ENCODE assay signal across 10 mouse cellular contexts in the genomic region with DNA sequence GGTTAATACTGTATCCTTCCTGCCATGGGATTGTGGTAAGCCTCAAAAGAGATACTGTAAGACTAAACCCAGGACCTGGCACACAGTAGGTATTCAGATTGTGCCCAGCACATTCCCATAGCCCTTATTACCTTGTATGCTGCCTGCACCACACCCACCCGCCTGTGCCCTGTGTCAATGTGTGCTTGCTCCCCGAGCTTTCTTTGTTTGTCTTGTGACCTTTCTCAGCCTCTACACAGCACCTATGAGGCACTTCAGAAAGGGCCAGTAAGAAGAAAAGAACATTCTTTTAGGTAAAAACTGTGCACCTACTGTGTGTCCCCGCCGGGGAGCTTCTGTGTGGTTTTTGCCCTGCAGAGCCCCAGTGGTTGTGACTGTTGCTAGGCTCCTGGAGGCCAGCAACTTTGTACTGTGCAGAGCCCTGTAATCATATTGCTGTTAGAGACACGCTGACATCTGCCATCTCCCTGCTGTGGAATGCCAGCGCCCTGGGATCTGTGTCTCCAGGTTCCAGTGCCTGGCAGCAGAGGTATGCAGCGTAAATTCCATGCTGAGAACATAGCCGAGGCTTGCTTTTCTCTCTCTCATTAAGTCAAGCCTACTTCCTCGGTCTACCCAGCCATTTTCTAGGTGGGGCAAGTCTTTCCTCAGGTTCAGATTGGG. TPM values are rescaled to one million over a fixed set of nuclear protein-coding genes. Genes with fewer than 3 reads are reported as not detected.
DNase-seq lines count a peak whose midpoint lies in the region; ATAC-seq and TF ChIP-seq lines count a peak whose summit lies in the region.
"Had no signal": no experiment of that assay in that cellular context is flagged by ENCODE, and none has a peak within 500 bp of the region (broad histone marks: within the 10 kb centered on the region; RNA-seq: fewer than 3 reads in every experiment).

No protein-coding gene starts in this region.

- H3K9me3 ChIP-seq in heart, embryonic 13.5 days, result no peaks in the 10 kb centered on the region
- no peaks in the 10 kb centered on the region for H3K9me3 ChIP-seq in lung, postnatal 0 days (ENCODE audit: low read length)
- H3K9me3 ChIP-seq: midbrain, embryonic 12.5 days had no signal

- no peaks in the 10 kb centered on the region for H3K27me3 ChIP-seq in heart, embryonic 13.5 days (replicated peaks)
- H3K27me3 ChIP-seq in lung, postnatal 0 days (replicated peaks; ENCODE audit: insufficient read depth, low read length), result no peaks in the 10 kb centered on the region
- no peaks in the 10 kb centered on the region for H3K27me3 ChIP-seq in thymus, adult 2 months (ENCODE audit: control insufficient read depth, insufficient read depth, low read length)
- H3K27me3 ChIP-seq: midbrain, embryonic 12.5 days had no signal

- WGBS in heart, embryonic 13.5 days, result 31% methylated on average over 9 of the region's 9 CpGs
- 16% methylated on average over 9 of the region's 9 CpGs for WGBS in lung, postnatal 0 days
- 87% methylated on average over 9 of the region's 9 CpGs for WGBS in thymus, adult 2 months

- peaks cover 14% of the 10 kb centered on the region for H3K36me3 ChIP-seq in heart, embryonic 13.5 days
- H3K36me3 ChIP-seq in lung, postnatal 0 days (ENCODE audit: insufficient read depth, low read length), result no peaks in the 10 kb centered on the region
- no peaks in the 10 kb centered on the region for H3K36me3 ChIP-seq in thymus, adult 2 months (ENCODE audit: control insufficient read depth, insufficient read depth, low read length)

- DNase-seq in heart, postnatal 25 days (ENCODE audit: low spot score), result no peak
- peak; percentile 49 for DNase-seq in ZHBTc4 (ENCODE audit: low read depth, low spot score)
- DNase-seq in kidney, adult 9 months, result peak; percentile 38
- peak; percentile 76 for DNase-seq in lung, postnatal 0 days (ENCODE audit: low spot score)
- DNase-seq in thymus, adult 18-20 months, result no peak
- no peak for DNase-seq in thymus, adult 2 months
- DNase-seq: cerebellum, adult 18-20 months had no signal

- H3K9ac ChIP-seq in heart, embryonic 13.5 days, result peak overlapping the region; percentile 42
- no peak overlapping the region for H3K9ac ChIP-seq in lung, postnatal 0 days (replicated peaks; ENCODE audit: low read depth)
- H3K9ac ChIP-seq: midbrain, embryonic 12.5 days had no signal

- H3K4me3 ChIP-seq in heart, embryonic 13.5 days, result no peak overlapping the region
- H3K4me3 ChIP-seq in lung, postnatal 0 days (ENCODE audit: low read depth, low read length), result no peak overlapping the region
- H3K4me3 ChIP-seq in thymus, adult 2 months (ENCODE audit: control insufficient read depth, insufficient read depth, low read length), result no peak overlapping the region
- H3K4me3 ChIP-seq: midbrain, embryonic 12.5 days had no signal

- intact Hi-C loops in heart, postnatal 25 days (cut with DNase I), result no loop called here

- no peak for ATAC-seq in heart, embryonic 13.5 days (ENCODE audit: extremely low read depth, insufficient number of reproducible peaks, low FRiP score, low TSS enrichment)
- ATAC-seq in lung, postnatal 0 days, result peak; percentile 77
- no peak for ATAC-seq in erythroid progenitor cell, adult 5-6 weeks (replicated peaks; ENCODE audit: low FRiP score, poor library complexity, severe bottlenecking)

- H3K4me2 ChIP-seq in heart, embryonic 13.5 days, result peak overlapping the region; percentile 10
- 0 out of 2 replicates have a peak overlapping the region, but pooled peaks have one; percentile 17 for H3K4me2 ChIP-seq in lung, postnatal 0 days (replicated peaks; ENCODE audit: low read depth, low read length)
- H3K4me2 ChIP-seq: midbrain, embryonic 12.5 days had no signal

- TF ChIP-seq EP300 in lung, postnatal 0 days (IDR thresholded peaks at IDR 0.05), result no peak

- TF ChIP-seq CTCF in lung, postnatal 0 days (IDR thresholded peaks at IDR 0.05), result no peak
- no peak for TF ChIP-seq CTCF in thymus, adult 2 months (IDR thresholded peaks at IDR 0.05; ENCODE audit: borderline replicate concordance, control insufficient read depth, extremely low read depth, insufficient read depth, low read length, poor library complexity)

- H3K4me1 ChIP-seq in heart, embryonic 13.5 days, result peaks cover 29% of the 10 kb centered on the region
- peaks cover 32% of the 10 kb centered on the region for H3K4me1 ChIP-seq in lung, postnatal 0 days (ENCODE audit: insufficient read depth, low read depth, low read length)
- H3K4me1 ChIP-seq in thymus, adult 2 months (replicated peaks; ENCODE audit: control insufficient read depth, insufficient read depth, low read length), result peaks cover 2% of the 10 kb centered on the region; the same call in 1 of the 2 replicates

- no peak for TF ChIP-seq POLR2A in thymus, adult 2 months (IDR thresholded peaks at IDR 0.05; ENCODE audit: control insufficient read depth, extremely low read depth, insufficient read depth, low read length, poor library complexity)

- H3K27ac ChIP-seq in heart, embryonic 13.5 days (replicated peaks), result peak overlapping the region; percentile 68
- H3K27ac ChIP-seq in lung, postnatal 0 days (ENCODE audit: low read length), result peak overlapping the region; percentile 90
- H3K27ac ChIP-seq in thymus, adult 2 months (ENCODE audit: control insufficient read depth, insufficient read depth, low read length), result no peak overlapping the region
- H3K27ac ChIP-seq: midbrain, embryonic 12.5 days had no signal

RNA-seq across cellular contexts. Expression of a gene that starts 18.1 kb away (rescaled TPM):
- 6.8 and 8.4 TPM in 2 replicates for polyA plus RNA-seq in heart, embryonic 13.5 days (2015; fragmentation: Nextera tagmentation; extraction: Ambion mirVana)
- total RNA-seq in heart, postnatal 25 days (2021), result 10 to 100 TPM; 17.2 to 26.4 TPM
- 21.7 and 25.7 TPM in 2 replicates for polyA plus RNA-seq in lung, postnatal 0 days (2015; fragmentation: Nextera tagmentation; extraction: Ambion mirVana)
- total RNA-seq in erythroid progenitor cell, adult 5-6 weeks (2015; ENCODE audit: low replicate concordance), result 184 TPM in 2 replicates
- 538 and 553 TPM in 2 replicates for total RNA-seq in erythroid progenitor cell, adult 5-6 weeks (2017; ENCODE audit: low replicate concordance)
- polyA plus RNA-seq in thymus, adult 2 months (2012; rRNA removed), result 26.3 and 29.6 TPM in 2 replicates

Comparison
In these comparisons a context has a peak if more than half of its experiments do, and no peak if none do; other contexts are left out.
1. DNase-seq: peak in ZHBTc4 (single experiment), kidney, adult 9 months (single experiment) and lung, postnatal 0 days (single experiment); none in heart, postnatal 25 days (single experiment), thymus, adult 18-20 months (0 of 2) and thymus, adult 2 months (single experiment).